Mouse (Mus musculus) lung, adult 18-20 months (tissue): ENCODE measurements around the gene Gm14444.
"Not testable (repeated sequence)": the region's sequence is repeated elsewhere in the genome, so short reads cannot be mapped to it uniquely, and the experiment has no call there.

ENCODE experiments used
- DNase-seq, 2 experiments: peaks; one replicate each; pipeline ENCODE4 v3.0.0; 2022; ENCODE audit warnings: mixed read lengths in 2 of 2

Gene Gm14444

DNA sequence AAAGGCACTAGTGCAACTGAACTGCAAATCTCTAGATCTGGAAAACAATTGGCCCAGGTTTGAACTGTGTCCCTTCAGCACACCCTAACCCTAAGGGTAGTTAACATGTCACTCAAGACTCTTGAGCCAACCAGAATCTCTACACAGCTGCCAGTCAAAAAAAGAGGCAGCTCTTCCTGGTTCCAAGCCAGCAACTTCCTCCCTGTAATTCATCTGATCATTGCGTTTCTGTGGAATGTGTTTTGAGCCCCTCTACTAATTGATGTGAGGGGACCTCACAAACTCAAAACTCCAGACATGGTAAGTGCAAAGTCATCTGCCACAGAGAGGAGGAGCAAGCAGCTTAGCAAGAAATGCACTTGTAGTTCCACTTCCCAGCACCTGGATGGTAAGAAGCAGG is at the start of gene Gm14444:
Gene Gm14444 (plus strand): TSS at position 220 of the 400 bp plus-strand sequence.
- not testable (repeated sequence) for DNase-seq

DNA sequence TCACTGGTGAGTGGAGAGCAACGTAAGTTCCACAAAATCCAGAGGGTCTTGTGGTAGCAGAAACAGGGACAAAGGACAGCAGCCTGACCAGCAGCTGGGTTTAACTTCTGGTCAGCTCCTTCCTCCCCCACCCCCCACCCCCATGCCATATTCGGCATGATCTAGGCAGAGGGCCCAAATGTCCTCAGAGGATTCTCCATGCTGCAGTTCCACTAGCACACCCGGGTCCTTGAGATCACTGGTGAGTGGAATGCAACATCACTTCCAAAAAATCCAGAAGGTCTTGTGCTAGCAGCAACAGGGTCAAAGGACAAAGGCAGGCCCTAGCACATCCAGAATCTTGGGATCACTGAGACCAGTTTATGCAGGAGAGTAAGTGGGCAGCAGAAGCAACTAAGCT is 44.6 kb upstream of the Gm14444 start:
- DNase-seq = peak; percentile 20 to 38

DNA sequence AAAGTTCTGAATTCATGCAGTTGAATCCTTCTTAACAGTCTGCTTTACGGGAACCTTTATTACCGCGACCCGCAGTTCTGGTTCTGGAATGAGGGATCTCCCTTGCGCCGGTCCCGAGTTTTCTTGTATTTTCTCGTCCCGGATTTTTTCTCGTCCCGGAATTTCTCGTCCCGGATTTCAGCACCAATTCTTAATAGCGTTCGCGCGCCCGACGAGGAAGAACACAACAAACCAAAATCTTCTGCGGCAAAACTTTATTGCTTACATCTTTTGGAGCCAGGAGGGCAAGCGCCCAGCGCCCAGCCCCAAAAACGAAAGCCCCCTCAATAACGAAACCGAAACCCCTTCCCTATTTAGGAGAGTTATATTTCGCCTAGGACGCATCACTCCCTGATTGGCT is 34.2 kb downstream of the Gm14444 start:
- not testable (repeated sequence) for DNase-seq

DNA sequence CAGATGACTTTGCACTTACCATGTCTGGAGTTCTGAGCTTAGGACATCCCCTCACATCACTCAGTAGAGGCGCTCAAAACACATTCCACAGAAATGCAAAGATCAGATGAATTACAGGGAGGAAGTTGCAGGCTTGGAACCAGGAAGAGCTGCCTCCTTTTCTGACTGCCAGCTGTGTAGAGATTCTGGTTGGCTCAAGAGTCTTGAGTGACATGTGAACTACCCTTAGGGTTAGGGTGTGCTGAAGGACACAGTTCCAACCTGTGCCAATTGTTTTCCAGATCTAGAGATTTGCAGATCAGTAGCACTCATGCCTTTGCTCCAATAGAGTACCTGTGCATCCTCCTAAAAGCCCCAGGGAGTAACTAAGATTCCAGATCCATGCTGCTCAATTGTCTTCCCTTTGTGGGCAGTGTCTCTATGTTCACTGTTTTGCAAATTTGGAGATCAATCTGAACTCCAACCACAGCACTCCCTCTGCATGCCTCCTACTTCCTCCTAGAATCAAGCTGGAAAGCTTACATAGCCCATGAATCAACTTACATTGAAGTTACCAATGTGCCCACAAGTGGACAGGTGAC is 57.7 kb downstream of the Gm14444 start, which contains the start of gene Gm14393:
Gene Gm14393 (minus strand): TSS at position 101 of the 581 bp plus-strand sequence.
- DNase-seq = not testable (repeated sequence)
